Mouse (Mus musculus): ENCODE measurements at regions not wholly inside any gene's neighbourhood (a gene's known extent, or its start where the extent isn't known, plus 50 kb on each side); places are given as distances from the start of the nearest gene placed in this dataset.
"Not testable (repeated sequence)": the region's sequence is repeated elsewhere in the genome, so short reads cannot be mapped to it uniquely, and the experiment has no call there.

DNA sequence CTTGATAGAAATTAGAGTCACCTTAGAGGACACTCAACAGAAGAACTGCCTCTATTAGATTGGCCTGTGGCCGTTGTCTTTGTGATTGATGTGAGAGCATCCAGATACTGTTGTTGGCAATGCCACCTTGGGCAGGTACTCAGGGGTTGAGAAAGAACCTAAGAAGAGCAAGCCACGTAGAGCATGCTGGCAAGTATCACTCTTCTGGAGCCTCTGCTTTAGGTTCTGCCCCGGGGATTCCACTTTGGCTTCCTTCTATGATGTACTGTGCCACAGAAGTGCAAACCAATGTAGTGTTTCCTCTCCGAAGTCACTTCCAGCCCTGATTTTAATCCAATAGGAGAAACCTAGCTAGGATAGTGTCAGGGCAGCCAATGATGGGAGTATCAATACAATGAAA, 98.3 kb upstream of the Fam84a start:
- DNase-seq (ENCODE audit: low read depth), result no peak

DNA sequence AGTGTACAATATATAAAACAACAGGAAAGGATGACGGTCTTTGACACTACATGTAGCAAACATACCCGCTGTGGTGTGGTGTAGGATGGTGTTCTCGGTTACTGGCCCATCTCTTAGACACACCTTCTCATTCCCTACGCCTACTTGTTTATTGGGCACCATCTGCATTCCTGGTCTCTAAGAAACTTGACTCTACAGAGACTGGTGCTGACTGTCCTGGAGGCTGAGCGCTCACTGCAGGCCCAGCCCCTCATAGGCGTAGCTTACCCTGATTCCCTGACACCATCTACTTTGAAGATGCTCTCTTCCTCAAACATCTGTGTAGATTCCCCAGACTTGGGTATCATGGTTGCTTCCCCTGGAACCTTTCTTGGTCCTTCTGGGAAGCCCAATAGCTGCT, 90.9 kb upstream of the Fam84a start:
- not testable (repeated sequence) for DNase-seq (ENCODE audit: low read depth)

DNA sequence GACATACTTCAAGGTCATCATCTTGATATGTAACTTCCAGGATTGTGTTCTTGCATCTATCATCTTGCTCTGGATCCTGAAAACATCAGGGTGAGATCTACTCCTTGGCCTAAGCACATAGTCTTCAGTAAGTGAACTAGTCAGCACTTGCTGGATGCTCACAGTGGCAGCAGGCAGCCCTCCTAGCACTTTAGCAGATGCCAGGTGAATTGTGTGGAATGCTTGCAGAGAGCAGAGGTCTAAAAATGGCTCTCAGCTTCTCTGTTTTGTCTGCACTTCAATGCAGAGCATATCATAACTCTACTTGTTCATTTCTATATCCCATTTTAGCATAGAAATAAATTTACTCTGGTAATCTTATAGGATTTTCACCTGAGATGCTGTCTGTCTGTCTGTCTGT, 85.8 kb upstream of the Fam84a start:
- DNase-seq (ENCODE audit: low read depth), result no peak

DNA sequence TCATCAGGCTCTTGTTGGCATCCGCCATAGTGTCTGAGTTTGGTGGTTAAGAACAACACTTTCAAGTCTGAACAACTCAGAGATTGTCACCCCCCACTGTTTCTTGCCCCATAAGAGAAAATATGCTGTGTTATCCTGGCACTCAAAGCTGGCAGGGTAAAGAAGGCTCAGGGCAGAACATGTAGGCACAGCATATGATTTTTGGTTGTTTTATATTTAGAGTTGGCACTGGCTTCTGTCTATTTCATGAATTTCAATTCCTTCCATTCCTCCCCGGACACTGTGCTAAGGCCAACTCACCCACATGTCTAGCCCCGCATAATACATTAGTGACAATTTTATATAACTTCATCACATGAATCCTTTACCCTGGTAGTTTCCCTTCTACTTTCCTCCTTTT, 83.5 kb upstream of the Fam84a start:
- DNase-seq (ENCODE audit: low read depth), result no peak

- no peak for DNase-seq (ENCODE audit: low read depth)
Observed at GRCm38 (mm10) chr12:14212618-14213017, 60.8 kb upstream of the Fam84a start.

- DNase-seq (ENCODE audit: low read depth), result no peak
Observed at GRCm38 (mm10) chr12:14209881-14210280, 58.0 kb upstream of the Fam84a start.

DNA sequence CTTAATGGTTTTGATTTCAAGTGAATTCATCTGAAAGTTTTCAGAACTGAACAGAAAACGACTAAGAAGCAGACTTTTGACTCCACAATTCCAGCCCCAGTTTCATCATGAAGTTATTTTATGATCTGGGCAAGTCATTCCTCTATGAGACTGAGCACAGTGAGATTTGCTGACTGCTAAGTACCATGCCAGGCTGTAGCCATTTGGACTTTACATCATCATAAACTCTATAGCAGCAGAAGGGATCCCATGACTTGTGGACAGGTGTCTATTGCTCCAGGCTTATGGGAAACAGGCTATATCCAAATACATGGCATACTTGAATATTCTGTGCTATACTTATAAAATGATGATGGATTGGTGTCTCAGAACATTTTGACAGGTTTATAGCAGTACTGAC, 55.4 kb upstream of the Fam84a start:
- DNase-seq (ENCODE audit: low read depth), result no peak

GRCm38 (mm10) chr12:14204491-14204890, 52.6 kb upstream of the Fam84a start:
- DNase-seq (ENCODE audit: low read depth), result no peak
